Mouse (Mus musculus): ENCODE measurements at regions not wholly inside any gene's neighbourhood (a gene's known extent, or its start where the extent isn't known, plus 50 kb on each side); places are given as distances from the start of the nearest gene placed in this dataset.

DNA sequence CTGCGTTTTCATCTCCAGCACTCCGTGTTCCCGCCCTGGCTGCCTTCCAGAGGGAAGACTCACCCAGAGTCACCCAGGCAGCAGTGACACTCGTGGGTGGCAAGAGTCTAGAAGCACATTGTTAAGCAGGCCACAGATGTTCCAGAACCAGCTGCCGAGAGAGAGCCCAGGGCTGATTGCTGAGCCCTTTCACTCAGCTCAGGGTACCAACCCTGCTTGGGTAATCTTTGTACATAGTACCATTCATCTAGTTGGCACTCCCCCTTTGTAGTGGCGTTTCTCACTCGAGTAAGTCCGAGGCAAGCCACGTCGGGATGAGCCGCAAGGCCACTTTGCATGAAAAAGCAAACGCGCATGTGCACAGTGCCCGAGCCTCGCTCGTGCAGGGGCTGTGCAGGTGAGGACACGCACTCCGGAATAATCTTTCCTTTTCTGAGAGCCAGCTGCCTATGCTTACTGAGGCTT, 156.9 kb downstream of the Zfp281 start:
- DNase-seq = peak; percentile 52

GRCm38 (mm10) chr1:136782261-136782660, 157.6 kb downstream of the Zfp281 start:
- no peak for DNase-seq

DNA sequence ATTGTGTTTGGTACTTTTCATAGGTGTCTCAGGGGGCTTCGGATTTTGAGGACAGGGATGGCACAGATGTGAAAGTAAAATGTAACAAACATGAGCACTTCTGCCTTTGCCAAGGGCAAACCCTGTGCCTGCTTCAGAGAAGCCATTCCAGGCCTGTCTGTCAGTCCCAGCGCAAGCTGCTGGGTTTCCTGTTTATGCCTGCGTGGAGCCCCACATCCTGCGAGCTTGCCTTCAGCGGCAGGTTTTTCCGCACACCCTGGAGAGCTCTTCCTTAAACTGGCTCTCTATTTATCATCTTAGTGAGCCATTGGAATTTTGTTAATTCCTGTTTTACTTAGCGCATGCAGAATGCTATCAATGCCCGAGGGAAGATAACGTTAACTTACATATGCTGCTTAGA, 159.5 kb downstream of the Zfp281 start:
- DNase-seq = peak; percentile 17

DNA sequence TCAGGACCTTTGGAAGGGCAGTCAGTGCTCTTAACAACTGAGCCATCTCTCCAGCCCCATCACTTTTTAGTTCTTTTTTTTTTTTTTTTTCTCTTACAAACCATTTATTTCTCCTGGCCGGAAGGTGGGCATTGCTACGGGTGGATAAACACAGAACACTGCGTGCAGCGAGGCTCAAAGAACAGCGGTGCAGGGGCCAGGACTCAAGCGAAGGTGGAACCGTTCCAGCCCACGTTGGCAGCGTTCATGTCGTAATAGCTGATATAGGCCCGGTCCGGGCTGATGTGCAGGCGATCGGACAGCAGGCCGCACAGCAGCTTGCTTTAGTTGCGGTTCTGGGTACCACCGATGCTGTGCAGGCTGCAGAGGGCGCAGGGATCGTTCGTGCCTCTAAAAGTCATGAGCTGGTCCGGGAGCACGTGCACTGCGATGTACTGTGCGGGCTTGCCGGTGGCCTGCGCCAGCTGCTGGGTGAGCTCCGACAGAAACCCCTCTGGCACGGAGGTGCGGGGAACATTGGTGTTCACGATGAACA, 164.3 kb downstream of the Zfp281 start:
- no peak for DNase-seq

GRCm38 (mm10) chr1:136791641-136792040, 166.9 kb downstream of the Zfp281 start:
- DNase-seq = no peak

Small RNAs in the stretch of these regions (microRNA-seq; reads per million reads assigned to microRNA genes)
- 0 reads per million in 2 experiments for gene Gm22132

Data from adrenal gland, adult 2 months (tissue).